Mouse (Mus musculus) stomach, embryonic 16.5 days (tissue): ENCODE measurements around the gene N4bp1. TPM values are rescaled to one million over a fixed set of nuclear protein-coding genes. Genes with fewer than 3 reads are reported as not detected.

Experiments
- ATAC-seq: fragments of 200-750 bp; cut with Nextera tagmentation; 2 replicates; pipeline ENCODE4 v1.8.0; 2017; ENCODE audit warnings: moderate number of reproducible peaks, moderate TSS enrichment; ENCODE audit not compliant: insufficient read depth, low FRiP score
- H3K27ac ChIP-seq: fragments of 300-500 bp; sonication (generic); 2 replicates; pipeline ENCODE4 v1.5.1; 2014; ENCODE audit warnings: low read length
- H3K27me3 ChIP-seq: fragments of 300-500 bp; sonication (generic); 2 replicates; pipeline ENCODE4 v1.6.1; 2014; ENCODE audit warnings: low read length, control low read depth, mixed read lengths; ENCODE audit not compliant: control insufficient read depth, insufficient read depth
- H3K36me3 ChIP-seq: fragments of 300-500 bp; sonication (generic); 2 replicates; pipeline ENCODE4 v1.6.1; 2014; ENCODE audit warnings: low read length; ENCODE audit not compliant: control insufficient read depth, insufficient read depth
- H3K4me1 ChIP-seq: fragments of 300-500 bp; sonication (generic); 2 replicates; pipeline ENCODE4 v1.6.1; 2014; ENCODE audit warnings: low read length, control low read depth, mixed read lengths; ENCODE audit not compliant: control insufficient read depth, insufficient read depth
- H3K4me2 ChIP-seq: fragments of 300-500 bp; sonication (generic); 2 replicates; pipeline ENCODE4 v1.6.1; 2014; ENCODE audit warnings: low read depth, low read length, mixed read lengths
- H3K4me3 ChIP-seq: fragments of 300-500 bp; sonication (generic); replicated peaks from 2 replicates; pipeline ENCODE4 v1.5.1; 2014; ENCODE audit warnings: mild to moderate bottlenecking, low read length
- H3K9ac ChIP-seq: fragments of 300-500 bp; sonication (generic); 2 replicates; pipeline ENCODE4 v1.6.1; 2014; ENCODE audit warnings: low read length
- H3K9me3 ChIP-seq: fragments of 300-500 bp; sonication (generic); replicated peaks from 2 replicates; pipeline ENCODE4 v1.6.1; 2016; ENCODE audit warnings: low read length, control low read depth; ENCODE audit not compliant: control insufficient read depth
- WGBS: fragments of 180-500 bp; shearing (Covaris S2); extraction: QIAGEN DNeasy Blood & Tissue Kit; methylation state at CpG from one replicate; pipeline ENCODE4 v1.1.7; 2014; 5-methylcytosine and 5-hydroxymethylcytosine counted together
- polyA plus RNA-seq: library from polyadenylated mRNA; unstranded; fragments of >200 nt; fragmentation: Nextera tagmentation; extraction: Ambion mirVana; gene quantifications from 2 replicates; pipeline ENCODE4 v1.2.1, GENCODE M21; 2015

The N4bp1 gene
- polyA plus RNA-seq, 1 experiment from 2014 or later = 6.8 TPM

DNA sequence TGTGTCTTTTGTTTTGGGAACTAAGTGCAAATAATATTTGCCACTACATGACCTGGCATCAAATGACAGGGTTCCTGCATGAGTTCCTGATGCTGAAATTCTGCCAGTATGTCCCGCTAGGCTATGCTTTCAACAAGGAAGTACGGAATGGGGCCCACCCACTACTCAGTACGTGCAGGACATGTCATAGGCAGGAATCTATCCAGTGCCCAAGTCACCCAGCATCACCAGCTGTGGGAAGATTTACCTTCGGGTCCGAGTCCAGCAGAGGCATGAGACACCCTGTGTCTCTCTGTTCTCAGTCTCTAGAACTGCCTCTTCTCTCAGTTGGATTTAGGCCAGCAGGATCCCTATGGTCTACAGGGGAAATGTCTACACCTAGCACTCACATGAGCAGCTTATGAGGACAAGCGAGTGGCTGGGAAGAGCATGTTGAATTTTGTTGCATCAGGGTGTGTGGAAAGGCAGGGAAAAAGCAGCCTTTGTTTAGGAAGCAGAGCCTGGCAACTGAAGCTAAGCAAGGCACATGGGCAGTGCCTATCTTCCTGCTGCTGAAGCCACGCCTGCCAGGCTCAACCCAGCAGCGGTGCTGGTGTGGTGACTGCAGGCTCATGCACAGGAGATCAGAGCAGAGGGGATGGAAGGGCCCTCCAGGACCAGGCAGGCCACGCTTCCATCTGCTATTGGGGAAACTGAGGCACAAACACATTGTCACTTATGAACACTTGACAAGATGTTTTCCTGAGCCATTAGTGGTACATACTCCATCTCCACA, 59.2 kb downstream of the N4bp1 start:
- H3K9me3 ChIP-seq = no peaks in the 10 kb centered on the region
- 0 out of 2 replicates have a peak overlapping the region, but pooled peaks have one; percentile 14 for H3K27ac ChIP-seq
- H3K4me2 ChIP-seq = no peak overlapping the region
- no peaks in the 10 kb centered on the region for H3K27me3 ChIP-seq
- no peak overlapping the region for H3K4me3 ChIP-seq
- 75% methylated on average over 9 of the region's 9 CpGs for WGBS
- H3K4me1 ChIP-seq = peaks cover 5% of the 10 kb centered on the region
- H3K9ac ChIP-seq = no peak overlapping the region
- peak; percentile 58; the same call in 1 of the 2 replicates for ATAC-seq
- H3K36me3 ChIP-seq = no peaks in the 10 kb centered on the region

DNA sequence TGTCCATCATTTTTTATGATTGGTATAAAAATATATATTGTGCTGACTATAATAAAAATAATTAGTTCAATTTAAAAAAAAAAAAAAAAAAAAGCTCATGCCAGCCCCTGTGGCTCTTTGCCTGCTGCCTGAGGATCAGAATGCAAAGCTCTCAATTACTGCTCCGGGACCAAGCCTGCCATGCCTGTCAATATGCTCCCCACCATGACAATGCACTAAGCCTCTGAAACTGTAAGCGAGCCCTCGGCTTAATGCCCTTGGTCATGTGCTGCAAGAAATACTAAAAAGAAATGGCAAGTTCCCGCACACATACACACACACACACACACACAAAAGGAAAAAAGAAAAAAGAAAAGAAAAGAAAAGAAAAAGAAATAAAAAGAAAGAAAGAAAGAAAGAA, 60.3 kb downstream of the N4bp1 start:
- Histone ChIP-seq H3K4me2 (no peak overlapping the region), H3K9ac (no peak overlapping the region), H3K27me3 (no peaks in the 10 kb centered on the region), H3K36me3 (no peaks in the 10 kb centered on the region), H3K9me3 (no peaks in the 10 kb centered on the region), H3K4me3 (no peak overlapping the region), H3K4me1 (peaks cover 13% of the 10 kb centered on the region), H3K27ac (no peak overlapping the region)
- ATAC-seq = no peak
- 78% methylated on average over 4 of the region's 4 CpGs for WGBS

DNA sequence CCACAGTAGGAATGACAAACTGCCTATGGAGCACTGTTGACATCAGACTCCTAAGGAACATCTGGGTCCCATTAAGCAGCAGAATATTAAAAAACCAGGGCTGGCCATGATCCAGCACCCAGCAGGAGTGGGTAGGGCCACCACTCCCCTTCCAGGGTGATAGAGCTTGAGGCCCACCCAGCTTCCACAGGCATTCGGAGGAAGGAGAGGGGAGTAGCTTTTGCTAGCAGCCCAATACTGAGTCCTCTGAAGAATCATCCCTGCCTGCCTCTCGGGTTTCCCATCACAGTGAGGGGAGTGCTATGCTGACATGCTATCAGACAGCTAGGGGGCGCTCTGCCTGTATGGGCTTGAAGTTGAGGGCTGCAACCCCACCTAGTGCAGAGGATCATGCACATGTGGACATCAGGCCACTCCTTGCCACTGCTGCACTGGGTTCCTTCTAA, 64.3 kb downstream of the N4bp1 start:
- no peak overlapping the region; the same call in 1 of the 2 replicates for H3K27ac ChIP-seq
- H3K4me2 ChIP-seq = no peak overlapping the region
- no peaks in the 10 kb centered on the region for H3K27me3 ChIP-seq
- H3K4me3 ChIP-seq = no peak overlapping the region
- no peak overlapping the region for H3K9ac ChIP-seq
- WGBS = 8% methylated on average over 3 of the region's 3 CpGs
- peak; percentile 75 for ATAC-seq
- no peaks in the 10 kb centered on the region for H3K36me3 ChIP-seq
- no peaks in the 10 kb centered on the region for H3K9me3 ChIP-seq
- H3K4me1 ChIP-seq = peaks cover 19% of the 10 kb centered on the region

DNA sequence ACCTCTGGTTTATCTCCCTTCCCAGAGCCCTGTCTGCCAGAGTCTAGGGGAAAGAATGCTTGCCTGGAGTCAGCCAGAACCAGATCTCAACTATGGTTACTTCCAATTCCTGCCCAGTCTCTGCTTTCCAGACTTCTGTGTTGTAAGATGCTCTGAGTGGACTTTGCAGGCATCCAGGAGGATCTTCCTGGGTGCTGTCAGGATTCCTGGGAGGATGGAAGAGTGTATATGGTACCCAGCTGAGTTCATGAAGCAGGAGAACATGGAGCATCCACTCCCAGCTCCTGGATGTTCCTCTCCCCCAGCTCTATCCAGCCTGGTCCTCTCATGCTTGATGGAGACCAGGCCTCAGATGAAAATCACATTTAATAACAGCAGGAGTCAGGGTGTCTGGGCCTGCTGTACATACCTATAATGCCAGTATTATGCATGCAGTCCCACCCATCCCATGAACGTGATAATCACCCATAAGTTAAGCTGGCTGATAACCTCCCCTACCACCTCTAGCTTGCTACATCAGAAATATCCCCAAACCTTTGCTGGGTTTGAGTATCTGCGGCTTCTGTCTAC, 64.8 kb downstream of the N4bp1 start:
- no peaks in the 10 kb centered on the region for H3K27me3 ChIP-seq
- H3K4me1 ChIP-seq = peaks cover 19% of the 10 kb centered on the region
- H3K36me3 ChIP-seq = no peaks in the 10 kb centered on the region
- no peak overlapping the region; the same call in 1 of the 2 replicates for H3K27ac ChIP-seq
- H3K9me3 ChIP-seq = no peaks in the 10 kb centered on the region
- ATAC-seq = peak; percentile 37; the same call in 1 of the 2 replicates
- 25% methylated on average over 2 of the region's 2 CpGs for WGBS
- H3K4me3 ChIP-seq = no peak overlapping the region
- H3K4me2 ChIP-seq = no peak overlapping the region
- no peak overlapping the region for H3K9ac ChIP-seq

DNA sequence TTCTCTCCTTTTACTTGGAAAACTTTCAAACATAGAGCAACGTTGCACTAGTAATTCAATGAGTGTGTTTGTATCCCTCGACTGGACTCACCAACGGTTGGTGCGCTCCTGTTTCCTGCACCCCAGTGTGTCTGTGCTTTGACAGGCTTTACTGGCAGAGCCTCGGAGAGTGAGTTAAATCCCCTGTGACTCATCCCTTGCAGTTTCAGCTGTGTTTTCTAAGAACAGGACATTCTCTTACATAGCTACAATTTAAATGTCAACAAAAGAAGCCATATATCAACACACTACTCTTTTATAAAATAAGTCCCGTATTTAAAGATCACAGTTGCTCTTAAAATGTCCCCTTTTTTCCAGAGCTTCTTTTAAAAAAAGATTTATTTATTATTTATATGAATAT, 65.6 kb downstream of the N4bp1 start:
- 29% methylated on average over 6 of the region's 6 CpGs for WGBS
- Histone ChIP-seq H3K4me1 (peaks cover 19% of the 10 kb centered on the region), H3K36me3 (no peaks in the 10 kb centered on the region), H3K9me3 (no peaks in the 10 kb centered on the region), H3K27ac (peak overlapping the region; percentile 33; the same call in 1 of the 2 replicates), H3K27me3 (no peaks in the 10 kb centered on the region), H3K9ac (no peak overlapping the region), H3K4me3 (no peak overlapping the region), H3K4me2 (no peak overlapping the region)
- ATAC-seq = no peak

DNA sequence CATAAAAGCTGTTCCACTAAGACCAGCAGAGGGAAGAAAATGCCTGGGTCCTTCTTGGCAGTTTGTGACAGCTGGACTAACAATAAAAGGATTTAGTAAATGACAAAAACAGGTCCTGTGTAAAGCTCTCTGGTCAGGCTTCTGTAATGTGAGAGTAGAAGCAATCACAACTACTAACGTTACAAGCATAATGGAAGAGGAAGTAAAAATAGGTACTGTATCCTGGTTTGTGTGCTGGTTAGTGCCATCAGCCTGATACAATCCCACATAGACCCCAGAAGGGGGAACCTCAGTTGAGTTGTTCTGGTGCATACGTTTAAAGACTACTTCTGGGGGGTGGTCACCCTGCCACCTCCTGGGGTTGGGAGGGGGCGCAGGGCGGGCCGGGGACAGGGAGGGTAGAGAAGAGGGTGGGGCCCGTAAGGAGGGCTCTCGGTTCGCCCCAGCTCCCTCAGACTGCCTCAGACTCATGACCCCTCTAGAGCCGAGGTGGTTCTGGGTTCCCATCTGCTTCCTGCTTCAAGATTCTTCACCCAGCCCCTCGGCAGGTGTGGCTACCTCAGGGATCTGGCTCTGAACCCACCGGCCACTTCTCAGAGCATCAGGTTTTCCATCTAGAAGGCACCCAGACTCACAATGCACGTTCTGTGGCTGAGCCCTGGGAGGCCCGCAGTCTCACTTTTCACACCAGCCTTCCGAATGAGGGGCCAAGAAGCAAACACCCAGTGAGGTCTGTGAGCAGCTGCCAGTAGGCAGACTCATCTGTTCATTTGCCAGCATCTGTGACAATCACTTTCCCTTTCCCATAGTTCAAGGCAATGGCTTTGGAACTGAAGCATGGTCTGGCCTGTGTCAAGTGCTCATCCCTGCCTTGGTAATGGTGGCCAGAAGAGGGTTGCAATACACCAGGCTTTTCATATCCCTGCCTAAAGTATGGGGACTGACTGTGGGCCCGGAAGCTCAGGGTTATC, 75.8 kb downstream of the N4bp1 start:
- Histone ChIP-seq H3K36me3 (no peaks in the 10 kb centered on the region), H3K4me3 (no peak overlapping the region), H3K9ac (no peak overlapping the region), H3K27ac (no peak overlapping the region), H3K9me3 (no peaks in the 10 kb centered on the region), H3K4me2 (no peak overlapping the region), H3K27me3 (no peaks in the 10 kb centered on the region), H3K4me1 (no peaks in the 10 kb centered on the region)
- no peak for ATAC-seq
- 73% methylated on average over 15 of the region's 15 CpGs for WGBS

DNA sequence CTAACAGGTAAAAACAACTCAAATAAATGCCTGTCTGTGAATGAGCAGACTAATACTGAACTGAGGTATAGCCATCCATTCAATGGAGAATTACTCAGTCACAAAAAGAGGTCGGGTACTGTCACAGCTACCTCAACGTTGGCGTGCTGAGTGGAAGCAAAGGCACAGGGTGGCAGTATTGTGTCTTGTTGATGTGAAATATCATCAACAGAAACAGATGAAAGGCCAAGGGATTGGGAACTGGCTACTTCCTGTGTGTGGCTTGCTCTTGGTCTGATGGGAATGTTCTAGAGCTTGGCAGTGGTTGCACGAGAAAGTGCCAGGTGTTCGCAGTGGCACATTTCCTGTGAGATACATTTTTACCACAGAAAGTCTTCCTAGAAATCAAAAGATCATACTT, 76.8 kb downstream of the N4bp1 start:
- ATAC-seq = no peak
- Histone ChIP-seq H3K4me1 (no peaks in the 10 kb centered on the region), H3K4me3 (no peak overlapping the region), H3K9me3 (no peaks in the 10 kb centered on the region), H3K36me3 (no peaks in the 10 kb centered on the region), H3K9ac (no peak overlapping the region), H3K27me3 (no peaks in the 10 kb centered on the region), H3K4me2 (no peak overlapping the region), H3K27ac (no peak overlapping the region)
- 72% methylated on average over 5 of the region's 5 CpGs for WGBS

DNA sequence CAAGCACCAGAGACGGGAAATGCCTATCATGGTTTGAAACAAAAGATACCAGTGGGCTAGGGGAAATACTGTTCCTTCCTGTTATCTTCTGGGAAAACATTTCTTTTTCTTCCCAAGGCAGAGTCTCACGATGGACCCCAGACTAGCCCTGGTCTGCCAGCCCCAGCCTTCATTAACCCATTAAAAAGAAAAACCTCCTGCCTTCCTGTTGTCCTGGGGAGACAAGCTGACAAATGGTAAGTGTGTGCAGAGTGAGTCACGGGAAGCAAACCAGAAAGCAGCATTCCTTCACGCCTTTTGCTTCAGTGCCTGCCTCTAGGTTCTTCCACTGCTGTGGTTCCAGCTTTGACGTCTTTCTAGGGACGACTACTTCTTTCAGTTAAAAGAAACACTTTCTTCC, 83.1 kb downstream of the N4bp1 start:
- WGBS = 31% methylated on average over 6 of the region's 6 CpGs
- H3K4me1 ChIP-seq = no peaks in the 10 kb centered on the region
- H3K27ac ChIP-seq = no peak overlapping the region
- no peaks in the 10 kb centered on the region for H3K27me3 ChIP-seq
- ATAC-seq = no peak
- H3K4me2 ChIP-seq = no peak overlapping the region
- H3K9ac ChIP-seq = no peak overlapping the region
- H3K36me3 ChIP-seq = no peaks in the 10 kb centered on the region
- H3K9me3 ChIP-seq = no peaks in the 10 kb centered on the region
- no peak overlapping the region for H3K4me3 ChIP-seq
